In the genomic region with DNA sequence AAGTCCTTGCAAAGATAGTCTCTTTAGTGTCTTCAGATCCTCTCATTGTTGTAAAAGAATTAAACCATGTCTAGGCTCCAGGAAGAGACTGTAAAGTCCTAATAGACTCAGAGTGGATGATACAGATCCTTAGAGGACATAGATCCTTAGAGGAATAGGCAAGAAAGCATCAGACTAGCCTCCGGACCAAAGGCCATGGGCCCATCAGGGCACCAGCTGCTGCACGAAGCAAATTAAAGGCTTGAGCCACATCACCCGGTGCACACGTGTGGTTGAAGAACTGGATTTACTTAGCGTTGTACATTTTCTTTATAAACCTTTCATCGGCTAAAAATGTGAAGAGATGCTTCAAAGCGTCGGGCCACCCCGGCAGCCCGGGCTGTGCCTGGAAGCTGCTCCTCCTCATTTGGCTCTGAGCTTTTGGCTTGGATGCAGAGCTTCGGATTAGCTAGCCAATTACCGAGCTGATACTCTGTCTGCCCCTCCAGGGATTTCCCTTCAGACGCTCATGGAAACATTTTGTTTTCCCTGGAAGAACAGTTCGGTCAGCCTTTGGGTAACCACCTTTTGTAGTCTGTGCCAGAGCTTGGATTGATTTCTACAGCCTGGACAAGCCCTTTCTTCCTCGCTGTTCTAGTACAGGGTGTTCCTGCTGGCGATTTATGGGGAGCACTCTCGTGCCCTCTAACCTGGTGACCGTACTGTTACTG, we compare ENCODE assay signal across 8 mouse cellular contexts.
DNase-seq lines count a peak whose midpoint lies in the region; ATAC-seq lines count a peak whose summit lies in the region.
"Had no signal": no experiment of that assay in that cellular context is flagged by ENCODE, and none has a peak within 500 bp of the region (broad histone marks: within the 10 kb centered on the region; RNA-seq: fewer than 3 reads in every experiment).

No protein-coding gene starts in this region.

- intact Hi-C loops in left cerebral cortex, postnatal 25 days (cut with DNase I): no loop called here

- H3K9ac ChIP-seq in forebrain, embryonic 14.5 days (ENCODE audit: low read length): no peak overlapping the region
- H3K9ac ChIP-seq: neural tube, embryonic 12.5 days had no signal

- no peaks in the 10 kb centered on the region for H3K4me1 ChIP-seq in forebrain, embryonic 14.5 days (ENCODE audit: control insufficient read depth, insufficient read depth, low read length)
- H3K4me1 ChIP-seq: neural tube, embryonic 12.5 days had no signal

- no peak overlapping the region for H3K27ac ChIP-seq in forebrain, embryonic 14.5 days (ENCODE audit: low read depth, low read length)
- H3K27ac ChIP-seq: neural tube, embryonic 12.5 days had no signal

- ATAC-seq in forebrain, embryonic 14.5 days: peak; percentile 90

- WGBS in forebrain, embryonic 14.5 days: 43% methylated on average over 18 of the region's 18 CpGs

- H3K9me3 ChIP-seq in forebrain, embryonic 14.5 days (replicated peaks; ENCODE audit: control insufficient read depth, low read length): no peaks in the 10 kb centered on the region
- H3K9me3 ChIP-seq: neural tube, embryonic 12.5 days had no signal

- DNase-seq in MN1 (ENCODE audit: low spot score): peak; percentile 79
- peak; percentile 2 for DNase-seq in adipocyte (ENCODE audit: low spot score)
- DNase-seq in forebrain, embryonic 14.5 days (ENCODE audit: low spot score): peak; percentile 87
- peak; percentile 3 to 14 for DNase-seq in kidney, adult 8-10 months
- peak; percentile 22 to 50 for DNase-seq in left cerebral cortex, postnatal 25 days (ENCODE audit: low spot score in 2 of 2)
- DNase-seq in retina, postnatal 7 days (ENCODE audit: low read depth, low spot score): peak; percentile 28
- no peak for DNase-seq in thymus, postnatal 25 days

- no peak overlapping the region for H3K4me3 ChIP-seq in forebrain, embryonic 14.5 days (ENCODE audit: low read depth, low read length)
- H3K4me3 ChIP-seq: neural tube, embryonic 12.5 days had no signal

- H3K36me3 ChIP-seq in forebrain, embryonic 14.5 days (ENCODE audit: control insufficient read depth, insufficient read depth, low read length): no peaks in the 10 kb centered on the region
- H3K36me3 ChIP-seq: neural tube, embryonic 12.5 days had no signal

- H3K4me2 ChIP-seq in forebrain, embryonic 14.5 days (ENCODE audit: low read length): 0 out of 2 replicates have a peak overlapping the region, but pooled peaks have one; percentile 6
- H3K4me2 ChIP-seq: neural tube, embryonic 12.5 days had no signal

- H3K27me3 ChIP-seq in forebrain, embryonic 14.5 days (replicated peaks; ENCODE audit: control insufficient read depth, insufficient read depth, low read length): no peaks in the 10 kb centered on the region
- H3K27me3 ChIP-seq: neural tube, embryonic 12.5 days had no signal
